In the genomic region with DNA sequence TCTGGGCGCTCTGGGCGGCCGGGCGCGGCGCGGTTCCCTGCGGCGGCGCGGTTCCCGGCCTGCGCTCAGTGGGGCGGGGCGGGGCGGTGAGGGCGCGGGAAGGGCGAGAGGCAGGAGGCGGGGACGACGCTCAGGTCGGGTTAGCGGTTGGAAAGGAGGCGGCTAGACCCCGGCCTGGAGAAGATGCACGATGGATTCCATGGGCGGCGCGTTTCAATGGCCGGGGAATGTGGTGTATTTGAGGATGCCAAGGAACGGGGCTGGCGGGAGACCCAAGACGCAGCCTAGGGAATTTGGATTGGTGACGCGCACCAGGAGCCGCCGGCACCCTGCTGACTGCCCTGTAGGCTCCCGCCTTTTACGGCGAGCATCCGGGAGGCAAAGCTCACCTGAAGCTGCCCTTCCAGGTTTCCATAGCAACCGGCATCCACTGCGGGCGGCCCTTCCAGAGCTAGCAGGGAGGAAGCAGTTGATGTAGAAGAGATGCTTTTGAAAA, we compare ENCODE assay signal across 8 mouse cellular contexts. TPM values are rescaled to one million over a fixed set of nuclear protein-coding genes. Genes with fewer than 3 reads are reported as not detected.
DNase-seq lines count a peak whose midpoint lies in the region; ATAC-seq and TF ChIP-seq lines count a peak whose summit lies in the region.

No protein-coding gene starts in this region.

- TF ChIP-seq EP300 in MEL (IDR thresholded peaks at IDR 0.05; ENCODE audit: low read depth in 1 of 2, low read length in 2 of 2), result no peak

- peak overlapping the region; percentile 98 for H3K27ac ChIP-seq in gastrocnemius, adult 2 months
- peak overlapping the region; percentile 71 for H3K27ac ChIP-seq in MEL (ENCODE audit: control insufficient read depth, low read depth, low read length)
- H3K27ac ChIP-seq in left cerebral cortex, adult 2 months, result peak overlapping the region; percentile 94

- H3K36me3 ChIP-seq in MEL (ENCODE audit: control insufficient read depth in 1 of 2, insufficient read depth in 2 of 2, low read length in 2 of 2), result peaks cover 2 to 13% of the 10 kb centered on the region in 2 experiments; a peak in 2 of 4 replicates
- H3K36me3 ChIP-seq in splenic B cell, adult 2 months (ENCODE audit: control insufficient read depth, insufficient read depth, low read length, poor library complexity, severe bottlenecking), result no peaks in the 10 kb centered on the region; the same call in none of the 2 replicates

- H3K9ac ChIP-seq in MEL (ENCODE audit: control insufficient read depth, low read depth, low read length, poor library complexity, severe bottlenecking), result peak overlapping the region; percentile 96

- peak; percentile 84 for ATAC-seq in megakaryocyte, adult 5-6 weeks (ENCODE audit: poor library complexity, severe bottlenecking)

- intact Hi-C loops in gastrocnemius, adult 2 months (cut with DNase I), result loop anchor here (2.0 to 10.0 kb wide), 2 partner anchors 19 to 231 kb away; partner anchors contain the start of genes 1110065P20Rik, Snip1 and Yrdc
- intact Hi-C loops in left cerebral cortex, adult 2 months (cut with DNase I), result loop anchor here (1.0 kb wide), 1 partner anchor 19 kb away; the partner anchor contains the start of gene Snip1

- peaks cover 13% of the 10 kb centered on the region for H3K79me2 ChIP-seq in MEL (ENCODE audit: control insufficient read depth, insufficient read depth, low read length, poor library complexity)

- H3K9me3 ChIP-seq in MEL (replicated peaks; ENCODE audit: insufficient read depth, low read length), result no peaks in the 10 kb centered on the region

- peak; percentile 88 for DNase-seq in gastrocnemius, adult 2 months
- no peak for DNase-seq in gastrocnemius, adult 18-20 months (ENCODE audit: low spot score)
- peak; percentile 85 for DNase-seq in MEL (ENCODE audit: low read depth, low spot score)
- DNase-seq in embryo, embryonic 10 days (ENCODE audit: low spot score), result peak; percentile 78
- DNase-seq in heart, postnatal 4 days, result peak; percentile 80
- peak; percentile 68 to 74 for DNase-seq in left cerebral cortex, adult 2 months (ENCODE audit: extremely low spot score in 1 of 2, low spot score in 2 of 2)
- peak; percentile 61 for DNase-seq in splenic B cell, adult 2 months (ENCODE audit: low read depth, low spot score)

- TF ChIP-seq RAD21 in MEL (IDR thresholded peaks at IDR 0.05; ENCODE audit: low read depth, low read length), result no peak

- H3K27me3 ChIP-seq in MEL (ENCODE audit: control insufficient read depth in 1 of 2, insufficient read depth in 2 of 2, low read length in 2 of 2), result no peaks in the 10 kb centered on the region
- H3K27me3 ChIP-seq in splenic B cell, adult 2 months (ENCODE audit: control insufficient read depth, insufficient read depth, low read length, poor library complexity, severe bottlenecking), result no peaks in the 10 kb centered on the region

- H3K4me1 ChIP-seq in MEL (ENCODE audit: control insufficient read depth in 1 of 2, insufficient read depth in 2 of 2, low read length in 2 of 2), result peaks cover 0 to 14% of the 10 kb centered on the region in 2 experiments; a peak in 3 of 4 replicates

- no peak for TF ChIP-seq CTCF in gastrocnemius, adult 2 months (IDR thresholded peaks at IDR 0.05)
- TF ChIP-seq CTCF in MEL (IDR thresholded peaks at IDR 0.05 in 2 of 3, conservative IDR thresholded peaks at IDR 0.05 in 1 of 3; ENCODE audit: control insufficient read depth in 1 of 3, insufficient read depth in 1 of 3, low read depth in 2 of 3, low read length in 3 of 3, poor library complexity in 1 of 3, severe bottlenecking in 1 of 3), result no peak
- no peak for TF ChIP-seq CTCF in left cerebral cortex, adult 2 months (IDR thresholded peaks at IDR 0.05)

- H3K4me3 ChIP-seq in gastrocnemius, adult 2 months, result peak overlapping the region; percentile 88
- peak overlapping the region; percentile 69 to 83 for H3K4me3 ChIP-seq in MEL (ENCODE audit: control insufficient read depth in 1 of 2, insufficient read depth in 1 of 2, low read depth in 2 of 2, low read length in 2 of 2)
- H3K4me3 ChIP-seq in left cerebral cortex, adult 2 months, result peak overlapping the region; percentile 61

- TF ChIP-seq POLR2A in MEL (IDR thresholded peaks at IDR 0.05; ENCODE audit: control insufficient read depth in 1 of 2, insufficient read depth in 1 of 2, low read depth in 1 of 2, low read length in 2 of 2, poor library complexity in 1 of 2), result no peak; a peak in 1 of 4 replicates

TF ChIP-seq in MEL, 35 proteins besides CTCF, POLR2A, EP300 and RAD21:
- TF ChIP-seq ZMIZ1 (IDR thresholded peaks at IDR 0.05; ENCODE audit: low read depth, low read length) (0 out of 2 replicates have a peak, but pooled peaks have one; percentile 38), MAZ (IDR thresholded peaks at IDR 0.05; ENCODE audit: low read depth, low read length) (0 out of 2 replicates have a peak, but pooled peaks have one; percentile 42), NELFE (IDR thresholded peaks at IDR 0.05; ENCODE audit: low read depth, low read length) (no peak)

RNA-seq across cellular contexts. Expression of gene Meaf6, which starts 0.5 kb away (rescaled TPM):
- total RNA-seq in gastrocnemius, adult 2 months (2021), result 10 to 100 TPM; 12.0 to 13.5 TPM
- 10 to 100 TPM; 11.6 TPM for total RNA-seq in gastrocnemius, adult 18-20 months (2021)
- total RNA-seq in MEL (2012; rRNA removed), result 26.8 and 34.9 TPM in 2 replicates
- 10 to 100 TPM in 1 of 2 experiments, not detected in 1; 46.7 TPM for polyA plus RNA-seq in MEL (2012; ENCODE audit: insufficient read depth in 1 of 2, insufficient read length in 2 of 2, low read depth in 1 of 2, low replicate concordance in 2 of 2, missing spikeins in 1 of 2)
- total RNA-seq in heart, postnatal 4 days (2021), result 10 to 100 TPM; 38.3 to 40.8 TPM
- 100 to 1,000 TPM; 132 to 138 TPM for total RNA-seq in left cerebral cortex, adult 2 months (2021)
- total RNA-seq in megakaryocyte, adult 5-6 weeks (2015), result 40.2 and 45.5 TPM in 2 replicates
- total RNA-seq in megakaryocyte, adult 5-6 weeks (2017), result 45.6 and 49.1 TPM in 2 replicates

RNA-seq across cellular contexts. Expression of gene Snip1, which starts 18.9 kb away (rescaled TPM):
- 1 to 10 TPM; 4.5 to 6.1 TPM for total RNA-seq in gastrocnemius, adult 2 months (2021)
- 1 to 10 TPM; 4.8 TPM for total RNA-seq in gastrocnemius, adult 18-20 months (2021)
- total RNA-seq in MEL (2012; rRNA removed), result 35.6 and 40.6 TPM in 2 replicates
- polyA plus RNA-seq in MEL (2012; ENCODE audit: insufficient read depth in 1 of 2, insufficient read length in 2 of 2, low read depth in 1 of 2, low replicate concordance in 2 of 2, missing spikeins in 1 of 2), result 10 to 100 TPM; 33.4 to 62.2 TPM
- total RNA-seq in heart, postnatal 4 days (2021), result 10 to 100 TPM; 11.6 to 13.7 TPM
- total RNA-seq in left cerebral cortex, adult 2 months (2021), result 10 to 100 TPM; 15.2 to 16.1 TPM
- 24.1 and 27.0 TPM in 2 replicates for total RNA-seq in megakaryocyte, adult 5-6 weeks (2015)
- 23.2 and 27.0 TPM in 2 replicates for total RNA-seq in megakaryocyte, adult 5-6 weeks (2017)

RNA-seq across cellular contexts. Expression of gene Dnali1, which starts 19.9 kb away (rescaled TPM):
- total RNA-seq in gastrocnemius, adult 2 months (2021), result not detected
- not detected for total RNA-seq in gastrocnemius, adult 18-20 months (2021)
- 0.16 TPM in 1 of 2 replicates, not detected in the other for total RNA-seq in MEL (2012; rRNA removed)
- under 1 TPM in 1 of 2 experiments, not detected in 1; 0.08 TPM for polyA plus RNA-seq in MEL (2012; ENCODE audit: insufficient read depth in 1 of 2, insufficient read length in 2 of 2, low read depth in 1 of 2, low replicate concordance in 2 of 2, missing spikeins in 1 of 2)
- total RNA-seq in heart, postnatal 4 days (2021), result not detected
- under 1 TPM; 0.27 to 0.37 TPM for total RNA-seq in left cerebral cortex, adult 2 months (2021)
- total RNA-seq in megakaryocyte, adult 5-6 weeks (2015), result not detected in 2 replicates
- total RNA-seq in megakaryocyte, adult 5-6 weeks (2017), result not detected in 2 replicates

RNA-seq across cellular contexts. Expression of gene Zc3h12a, which starts 42.2 kb away (rescaled TPM):
- 1 to 10 TPM; 2.6 TPM for total RNA-seq in gastrocnemius, adult 2 months (2021)
- 1 to 10 TPM; 2.8 to 3.0 TPM for total RNA-seq in gastrocnemius, adult 18-20 months (2021)
- total RNA-seq in MEL (2012; rRNA removed), result 0.92 and 0.95 TPM in 2 replicates
- 1 to 10 TPM in 1 of 2 experiments, not detected in 1; 3.3 TPM for polyA plus RNA-seq in MEL (2012; ENCODE audit: insufficient read depth in 1 of 2, insufficient read length in 2 of 2, low read depth in 1 of 2, low replicate concordance in 2 of 2, missing spikeins in 1 of 2)
- total RNA-seq in heart, postnatal 4 days (2021), result 1 to 10 TPM; 2.4 to 3.2 TPM
- total RNA-seq in left cerebral cortex, adult 2 months (2021), result under 1 TPM; 0.79 to 1.00 TPM
- 10.4 and 11.1 TPM in 2 replicates for total RNA-seq in megakaryocyte, adult 5-6 weeks (2015)
- 3.9 and 5.9 TPM in 2 replicates for total RNA-seq in megakaryocyte, adult 5-6 weeks (2017)
